8 mouse cellular contexts compared by ENCODE assay signal in the genomic region with DNA sequence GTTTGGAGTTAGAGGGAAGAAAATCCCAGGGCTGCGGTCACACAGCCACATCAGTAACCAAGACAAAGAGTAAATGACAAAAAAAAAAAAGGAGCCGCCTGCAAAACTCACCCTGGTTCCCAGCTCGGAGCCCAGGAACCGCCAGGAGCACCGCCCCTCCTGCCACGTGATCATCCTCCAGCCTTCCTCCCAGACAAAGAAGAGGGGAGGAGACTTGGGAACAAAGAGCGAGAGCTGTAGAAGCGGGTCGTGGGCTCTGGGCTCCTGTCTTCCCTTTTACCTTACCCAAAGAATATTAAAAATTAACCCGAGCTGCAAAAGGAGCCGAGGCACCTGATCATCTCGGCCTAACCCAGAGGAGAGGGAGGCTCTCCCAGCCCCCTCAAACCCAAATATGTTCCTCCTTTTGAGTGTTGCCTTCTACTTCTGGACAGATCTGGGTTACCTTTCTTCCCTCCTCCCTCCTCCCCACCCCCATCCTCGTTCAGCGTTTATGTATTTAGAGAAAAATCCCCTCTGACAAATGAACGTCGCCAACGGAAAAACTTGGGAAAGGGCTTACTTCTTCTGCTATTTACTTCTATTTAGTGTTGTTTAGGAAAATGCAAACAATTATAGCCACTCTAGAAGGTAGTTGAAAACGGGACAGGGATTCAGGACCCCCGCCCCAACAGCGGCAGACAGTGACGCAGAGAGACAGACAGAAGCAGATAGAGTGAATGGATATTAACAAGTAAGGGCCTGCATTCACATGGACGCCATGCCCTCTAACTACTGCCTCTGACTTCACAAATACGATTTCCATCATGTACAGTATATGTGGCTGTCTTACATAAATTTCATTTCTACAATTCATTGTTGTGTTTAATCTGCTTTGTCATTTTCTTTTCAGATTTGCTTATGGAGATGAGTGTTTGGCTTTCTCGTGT. TPM values are rescaled to one million over a fixed set of nuclear protein-coding genes. Genes with fewer than 3 reads are reported as not detected.
A peak's percentile ranks its signal among the peaks of the same experiment; 100 is the strongest.
DNase-seq lines count a peak whose midpoint lies in the region; ATAC-seq and TF ChIP-seq lines count a peak whose summit lies in the region.

No protein-coding gene starts in this region.

- H3K27ac ChIP-seq in hindbrain, embryonic 12.5 days: peak overlapping the region; percentile 99
- peak overlapping the region; percentile 71 for H3K27ac ChIP-seq in lung, postnatal 0 days (ENCODE audit: low read length)

- peaks cover 16% of the 10 kb centered on the region for H3K4me1 ChIP-seq in hindbrain, embryonic 12.5 days
- 0 out of 2 replicates have a peak, but pooled peaks cover 2% of the 10 kb centered on the region for H3K4me1 ChIP-seq in lung, postnatal 0 days (ENCODE audit: insufficient read depth, low read depth, low read length)

- H3K9me3 ChIP-seq in hindbrain, embryonic 12.5 days (replicated peaks): no peaks in the 10 kb centered on the region
- H3K9me3 ChIP-seq in lung, postnatal 0 days (ENCODE audit: low read length): no peaks in the 10 kb centered on the region

- peak; percentile 94 for DNase-seq in ZHBTc4 (ENCODE audit: low read depth, low spot score)
- peak; percentile 39 for DNase-seq in cerebellum, adult 8-10 months
- peak; percentile 27 to 43 for DNase-seq in layer of hippocampus, postnatal 14 days (ENCODE audit: low spot score in 2 of 2)
- peak; percentile 93 for DNase-seq in lung, postnatal 0 days (ENCODE audit: low spot score)
- peak; percentile 57 for DNase-seq in right cerebral cortex, adult 18-20 months

- H3K9ac ChIP-seq in hindbrain, embryonic 12.5 days: peak overlapping the region; percentile 78
- H3K9ac ChIP-seq in lung, postnatal 0 days (replicated peaks; ENCODE audit: low read depth): peak overlapping the region; percentile 39

- WGBS in hindbrain, embryonic 12.5 days: 5% methylated on average over 24 of the region's 24 CpGs
- WGBS in lung, postnatal 0 days: 7% methylated on average over 24 of the region's 24 CpGs

- H3K4me3 ChIP-seq in hindbrain, embryonic 12.5 days: peak overlapping the region; percentile 35
- H3K4me3 ChIP-seq in lung, postnatal 0 days (ENCODE audit: low read depth, low read length): peak overlapping the region; percentile 35

- peak overlapping the region; percentile 59 for H3K4me2 ChIP-seq in hindbrain, embryonic 12.5 days (replicated peaks)
- H3K4me2 ChIP-seq in lung, postnatal 0 days (replicated peaks; ENCODE audit: low read depth, low read length): peak overlapping the region; percentile 63

- no peak for TF ChIP-seq EP300 in lung, postnatal 0 days (IDR thresholded peaks at IDR 0.05)

- no peaks in the 10 kb centered on the region for H3K27me3 ChIP-seq in hindbrain, embryonic 12.5 days
- H3K27me3 ChIP-seq in lung, postnatal 0 days (replicated peaks; ENCODE audit: insufficient read depth, low read length): no peaks in the 10 kb centered on the region

- no peaks in the 10 kb centered on the region for H3K36me3 ChIP-seq in hindbrain, embryonic 12.5 days
- H3K36me3 ChIP-seq in lung, postnatal 0 days (ENCODE audit: insufficient read depth, low read length): no peaks in the 10 kb centered on the region

- peak; percentile 98 for ATAC-seq in frontal cortex, adult (ENCODE audit: low TSS enrichment)
- ATAC-seq in hindbrain, embryonic 12.5 days (ENCODE audit: low FRiP score): peak; percentile 91
- peak; percentile 91 for ATAC-seq in lung, postnatal 0 days
- no peak for ATAC-seq in monocyte, adult 5-6 weeks (replicated peaks; ENCODE audit: insufficient number of reproducible peaks, low FRiP score, low TSS enrichment, poor library complexity, severe bottlenecking)

- TF ChIP-seq CTCF in lung, postnatal 0 days (IDR thresholded peaks at IDR 0.05): no peak

RNA-seq across cellular contexts. Expression of a gene that starts 22.2 kb away (rescaled TPM):
- polyA plus RNA-seq in hindbrain, embryonic 12.5 days (2016; fragmentation: Nextera tagmentation; extraction: Ambion mirVana): 25.3 and 50.1 TPM in 2 replicates
- 1 to 10 TPM in 1 of 2 experiments, under 1 TPM in 1; 0.64 to 1.0 TPM for total RNA-seq in layer of hippocampus, postnatal 14 days (2021)
- 151 and 158 TPM in 2 replicates for polyA plus RNA-seq in lung, postnatal 0 days (2015; fragmentation: Nextera tagmentation; extraction: Ambion mirVana)
- 0.19 to 2.6 TPM (median 1.8 TPM) in 3 replicates for total RNA-seq in monocyte, adult 5-6 weeks (2017)

RNA-seq across cellular contexts. Expression of a gene that starts 58.5 kb away (rescaled TPM):
- 95.9 and 96.6 TPM in 2 replicates for polyA plus RNA-seq in hindbrain, embryonic 12.5 days (2016; fragmentation: Nextera tagmentation; extraction: Ambion mirVana)
- total RNA-seq in layer of hippocampus, postnatal 14 days (2021): 10 to 100 TPM; 34.0 to 35.0 TPM
- polyA plus RNA-seq in lung, postnatal 0 days (2015; fragmentation: Nextera tagmentation; extraction: Ambion mirVana): 19.8 and 26.0 TPM in 2 replicates
- total RNA-seq in monocyte, adult 5-6 weeks (2017): 23.8 to 67.9 TPM (median 47.0 TPM) in 3 replicates

Comparison
In these comparisons a context has a peak if more than half of its experiments do, and no peak if none do; other contexts are left out.
1. DNase-seq: peak in every context shown above with its lines; median percentile 94 in ZHBTc4; 93 in lung, postnatal 0 days; 57 in right cerebral cortex, adult 18-20 months; 39 in cerebellum, adult 8-10 months; 35 in layer of hippocampus, postnatal 14 days.